Mouse (Mus musculus) heart, postnatal 0 days (tissue): ENCODE measurements around the gene Sorbs2.

ENCODE experiments used
- CTCF ChIP-seq: IDR thresholded peaks from 2 replicates; pipeline ENCODE4 v1.5.1; 2016; ENCODE audit warnings: antibody characterized with exemption, control low read depth, low read depth
- EP300 ChIP-seq: IDR thresholded peaks from 2 replicates; pipeline ENCODE4 v1.6.1; 2016; ENCODE audit warnings: antibody characterized with exemption, low read depth

GRCm38 (mm10) chr8:45658021-45658420, 150.4 kb downstream of the Sorbs2 start:
- TF ChIP-seq CTCF (no peak), EP300 (peak; percentile 74; the same call in 1 of the 2 replicates)
